Mouse (Mus musculus): ENCODE measurements around the gene Hscb. TPM values are rescaled to one million over a fixed set of nuclear protein-coding genes. Genes with fewer than 3 reads are reported as not detected.

Gene Hscb
- polyA plus RNA-seq, 1 experiment = 24.2 TPM

DNA sequence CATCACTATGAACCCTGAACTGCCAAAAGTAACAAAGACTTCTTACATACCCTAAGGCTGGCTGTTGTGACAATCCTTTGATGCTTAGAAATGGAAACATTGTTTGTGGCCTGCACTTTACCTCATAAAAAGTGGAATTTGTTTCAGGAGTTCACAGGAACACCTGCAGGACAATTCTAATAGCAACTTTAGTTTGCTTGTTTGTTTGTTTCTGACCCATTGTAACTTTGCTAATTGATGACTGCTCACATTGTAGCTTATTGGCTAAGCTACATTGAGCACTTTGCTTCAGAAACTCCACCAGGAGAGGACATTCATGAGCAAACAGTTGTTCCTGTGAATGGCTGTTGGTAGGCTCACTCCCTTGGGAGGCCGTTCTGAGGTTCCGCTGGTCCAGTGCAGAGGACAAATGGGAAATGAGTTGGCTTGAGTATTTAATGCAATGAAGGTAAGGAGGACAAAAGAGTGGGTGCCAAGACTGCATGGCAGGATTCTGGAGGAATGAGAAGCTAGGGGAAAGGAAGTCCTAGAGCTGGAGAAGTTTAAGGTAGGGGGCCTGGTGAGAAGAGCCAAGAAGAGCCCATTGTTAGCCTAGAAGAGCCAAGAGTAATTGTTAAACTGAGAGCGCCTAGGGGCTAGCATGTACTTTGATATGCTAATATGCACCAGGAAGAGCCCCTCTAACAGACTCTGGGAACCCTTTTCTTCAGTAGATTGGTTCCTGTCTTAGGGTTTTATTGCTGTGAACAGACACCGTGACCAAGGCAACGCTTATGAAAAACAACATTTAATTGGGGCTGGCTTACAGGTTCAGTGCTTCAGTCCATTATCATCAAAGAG, 38.3 kb upstream of the Hscb start:
- Histone ChIP-seq H3ac (ENCODE audit: control insufficient read depth, insufficient read length) (no peak overlapping the region), H3K4me3 (no peak overlapping the region), H3K36me3 (ENCODE audit: control insufficient read depth, insufficient read depth) (no peaks in the 10 kb centered on the region), H3K4me2 (ENCODE audit: low read depth) (no peak overlapping the region), H3K79me2 (ENCODE audit: control insufficient read depth, insufficient read depth) (no peaks in the 10 kb centered on the region), H3K27me3 (ENCODE audit: control insufficient read depth, insufficient read depth, insufficient read length) (no peaks in the 10 kb centered on the region)
- TF ChIP-seq SRF (IDR thresholded peaks at IDR 0.05; ENCODE audit: control insufficient read depth, insufficient read length, low read depth) = no peak
- no peak for TF ChIP-seq CEBPB (IDR thresholded peaks at IDR 0.05; ENCODE audit: insufficient read depth, poor library complexity, severe bottlenecking)
- no peak for TF ChIP-seq TCF12 (IDR thresholded peaks at IDR 0.05; ENCODE audit: insufficient read depth, poor library complexity, severe bottlenecking)
- TF ChIP-seq POLR2AphosphoS2 (IDR thresholded peaks at IDR 0.05; ENCODE audit: insufficient read length, low read depth) = no peak
- TF ChIP-seq REST (IDR thresholded peaks at IDR 0.05; ENCODE audit: insufficient read depth, insufficient read length) = no peak
- TF ChIP-seq POLR2A (IDR thresholded peaks at IDR 0.05; ENCODE audit: insufficient read length, low read depth) = no peak
- no peak for TF ChIP-seq TCF3 (IDR thresholded peaks at IDR 0.05; ENCODE audit: insufficient read length, low read depth)
- no peak for TF ChIP-seq E2F4 (IDR thresholded peaks at IDR 0.05; ENCODE audit: insufficient read depth)
- TF ChIP-seq MAX (IDR thresholded peaks at IDR 0.05; ENCODE audit: low read depth) = no peak
- no peak for TF ChIP-seq MYOG (IDR thresholded peaks at IDR 0.05; ENCODE audit: control insufficient read depth in 1 of 3, insufficient read depth in 1 of 3, insufficient read length in 2 of 3, low read depth in 2 of 3)
- no peak for TF ChIP-seq USF1 (IDR thresholded peaks at IDR 0.05; ENCODE audit: low read depth)
- TF ChIP-seq MYOD1 (IDR thresholded peaks at IDR 0.05; ENCODE audit: control insufficient read depth in 1 of 3, insufficient read length in 2 of 3, low read depth in 2 of 3) = no peak

DNA sequence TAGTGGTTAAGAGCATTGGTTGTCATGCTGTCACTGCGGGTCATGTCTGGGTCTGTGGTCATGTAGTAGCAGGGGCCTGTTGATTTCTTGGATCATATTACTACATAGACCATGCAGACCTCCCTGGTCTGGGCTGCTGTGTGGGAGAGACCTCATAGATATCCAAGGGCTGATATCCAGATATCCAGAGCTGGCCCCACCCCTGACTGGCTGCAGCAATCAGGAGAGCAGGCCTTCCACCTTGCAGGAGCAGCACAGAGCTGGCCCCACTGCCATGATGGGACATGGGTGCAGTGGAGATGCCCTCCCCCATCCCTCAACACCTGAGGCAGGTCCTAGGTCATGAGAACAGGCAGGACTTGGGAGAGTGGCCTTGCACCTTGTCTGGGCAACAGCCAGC, 35.7 kb upstream of the Hscb start:
- Histone ChIP-seq H3ac (ENCODE audit: control insufficient read depth, insufficient read length) (no peak overlapping the region), H3K36me3 (ENCODE audit: control insufficient read depth, insufficient read depth) (no peaks in the 10 kb centered on the region), H3K79me2 (ENCODE audit: control insufficient read depth, insufficient read depth) (no peaks in the 10 kb centered on the region), H3K27me3 (ENCODE audit: control insufficient read depth, insufficient read depth, insufficient read length) (no peaks in the 10 kb centered on the region), H3K4me2 (ENCODE audit: low read depth) (no peak overlapping the region), H3K4me3 (no peak overlapping the region)
- TF ChIP-seq USF1 (IDR thresholded peaks at IDR 0.05; ENCODE audit: low read depth) = no peak
- TF ChIP-seq MYOG (IDR thresholded peaks at IDR 0.05; ENCODE audit: control insufficient read depth in 1 of 3, insufficient read depth in 1 of 3, insufficient read length in 2 of 3, low read depth in 2 of 3) = no peak
- TF ChIP-seq TCF3 (IDR thresholded peaks at IDR 0.05; ENCODE audit: insufficient read length, low read depth) = no peak
- TF ChIP-seq E2F4 (IDR thresholded peaks at IDR 0.05; ENCODE audit: insufficient read depth) = no peak
- no peak for TF ChIP-seq REST (IDR thresholded peaks at IDR 0.05; ENCODE audit: insufficient read depth, insufficient read length)
- no peak for TF ChIP-seq SRF (IDR thresholded peaks at IDR 0.05; ENCODE audit: control insufficient read depth, insufficient read length, low read depth)
- no peak for TF ChIP-seq POLR2A (IDR thresholded peaks at IDR 0.05; ENCODE audit: insufficient read length, low read depth)
- no peak for TF ChIP-seq TCF12 (IDR thresholded peaks at IDR 0.05; ENCODE audit: insufficient read depth, poor library complexity, severe bottlenecking)
- no peak for TF ChIP-seq MAX (IDR thresholded peaks at IDR 0.05; ENCODE audit: low read depth)
- no peak for TF ChIP-seq MYOD1 (IDR thresholded peaks at IDR 0.05; ENCODE audit: control insufficient read depth in 1 of 3, insufficient read length in 2 of 3, low read depth in 2 of 3)
- TF ChIP-seq POLR2AphosphoS2 (IDR thresholded peaks at IDR 0.05; ENCODE audit: insufficient read length, low read depth) = no peak
- no peak for TF ChIP-seq CEBPB (IDR thresholded peaks at IDR 0.05; ENCODE audit: insufficient read depth, poor library complexity, severe bottlenecking)

DNA sequence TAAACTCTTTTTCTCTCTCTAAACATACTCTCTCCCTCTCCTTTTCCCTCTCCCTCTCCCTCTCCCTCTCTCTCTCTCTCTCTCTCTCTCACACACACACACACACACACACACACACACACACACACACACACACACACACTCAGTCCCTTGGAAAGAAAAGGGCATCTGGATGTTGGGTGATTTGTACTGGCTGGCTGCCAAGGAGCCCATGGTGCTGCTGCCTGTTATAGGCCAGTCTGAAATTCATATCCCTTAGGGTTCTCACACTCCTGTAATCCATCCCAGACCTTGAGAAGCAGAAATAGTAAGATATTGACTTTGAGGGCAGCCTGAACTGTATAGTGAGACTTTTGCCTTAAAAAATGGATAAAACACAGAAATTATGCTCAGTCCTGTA, 35.1 kb upstream of the Hscb start:
- Histone ChIP-seq H3K79me2 (ENCODE audit: control insufficient read depth, insufficient read depth) (no peaks in the 10 kb centered on the region), H3K4me3 (no peak overlapping the region), H3K27me3 (ENCODE audit: control insufficient read depth, insufficient read depth, insufficient read length) (no peaks in the 10 kb centered on the region), H3ac (ENCODE audit: control insufficient read depth, insufficient read length) (no peak overlapping the region), H3K36me3 (ENCODE audit: control insufficient read depth, insufficient read depth) (no peaks in the 10 kb centered on the region), H3K4me2 (ENCODE audit: low read depth) (no peak overlapping the region)
- no peak for TF ChIP-seq MYOG (IDR thresholded peaks at IDR 0.05; ENCODE audit: control insufficient read depth in 1 of 3, insufficient read depth in 1 of 3, insufficient read length in 2 of 3, low read depth in 2 of 3)
- no peak for TF ChIP-seq REST (IDR thresholded peaks at IDR 0.05; ENCODE audit: insufficient read depth, insufficient read length)
- no peak for TF ChIP-seq POLR2A (IDR thresholded peaks at IDR 0.05; ENCODE audit: insufficient read length, low read depth)
- no peak for TF ChIP-seq MYOD1 (IDR thresholded peaks at IDR 0.05; ENCODE audit: control insufficient read depth in 1 of 3, insufficient read length in 2 of 3, low read depth in 2 of 3)
- TF ChIP-seq CEBPB (IDR thresholded peaks at IDR 0.05; ENCODE audit: insufficient read depth, poor library complexity, severe bottlenecking) = no peak
- no peak for TF ChIP-seq POLR2AphosphoS2 (IDR thresholded peaks at IDR 0.05; ENCODE audit: insufficient read length, low read depth)
- no peak for TF ChIP-seq TCF12 (IDR thresholded peaks at IDR 0.05; ENCODE audit: insufficient read depth, poor library complexity, severe bottlenecking)
- no peak for TF ChIP-seq USF1 (IDR thresholded peaks at IDR 0.05; ENCODE audit: low read depth)

DNA sequence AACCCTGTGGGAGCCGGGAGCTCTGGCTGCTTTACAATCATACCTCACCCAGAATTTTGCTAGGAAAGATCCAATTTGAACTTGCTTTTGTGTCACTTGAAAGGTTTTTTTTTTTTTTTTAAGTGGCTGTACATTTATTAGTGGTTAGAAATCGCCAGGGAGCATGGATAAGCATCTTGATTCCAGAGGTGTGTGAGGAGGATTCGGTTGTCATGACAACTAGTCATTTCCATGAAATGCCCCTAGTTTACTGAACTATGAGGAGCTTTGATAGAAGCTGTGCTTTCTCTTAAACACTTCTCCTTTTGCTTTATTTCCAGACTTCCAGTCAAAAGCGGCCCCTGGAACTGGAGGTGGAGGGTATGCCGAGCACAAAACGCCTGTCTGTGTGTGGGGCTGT, 33.6 kb upstream of the Hscb start:
- Histone ChIP-seq H3K79me2 (ENCODE audit: control insufficient read depth, insufficient read depth) (no peaks in the 10 kb centered on the region), H3K4me2 (ENCODE audit: low read depth) (no peak overlapping the region), H3K36me3 (ENCODE audit: control insufficient read depth, insufficient read depth) (no peaks in the 10 kb centered on the region), H3K4me3 (no peak overlapping the region), H3ac (ENCODE audit: control insufficient read depth, insufficient read length) (no peak overlapping the region), H3K27me3 (ENCODE audit: control insufficient read depth, insufficient read depth, insufficient read length) (no peaks in the 10 kb centered on the region)
- TF ChIP-seq USF1 (IDR thresholded peaks at IDR 0.05; ENCODE audit: low read depth) = no peak
- TF ChIP-seq REST (IDR thresholded peaks at IDR 0.05; ENCODE audit: insufficient read depth, insufficient read length) = no peak
- TF ChIP-seq MYOG (IDR thresholded peaks at IDR 0.05; ENCODE audit: control insufficient read depth in 1 of 3, insufficient read depth in 1 of 3, insufficient read length in 2 of 3, low read depth in 2 of 3) = no peak
- TF ChIP-seq E2F4 (IDR thresholded peaks at IDR 0.05; ENCODE audit: insufficient read depth) = no peak
- TF ChIP-seq CEBPB (IDR thresholded peaks at IDR 0.05; ENCODE audit: insufficient read depth, poor library complexity, severe bottlenecking) = no peak
- no peak for TF ChIP-seq MYOD1 (IDR thresholded peaks at IDR 0.05; ENCODE audit: control insufficient read depth in 1 of 3, insufficient read length in 2 of 3, low read depth in 2 of 3)
- TF ChIP-seq TCF12 (IDR thresholded peaks at IDR 0.05; ENCODE audit: insufficient read depth, poor library complexity, severe bottlenecking) = no peak

Data from myocyte (in vitro differentiated cells).